Mouse (Mus musculus) stomach, postnatal 0 days (tissue): Measurements from ENCODE around the gene Smarcd3. TPM values are rescaled to one million over a fixed set of nuclear protein-coding genes. Genes with fewer than 3 reads are reported as not detected.

Experiments
- ATAC-seq: fragments of 200-750 bp; cut with Nextera tagmentation; 2 replicates; pipeline ENCODE4 v1.8.0; 2017; ENCODE audit not compliant: low FRiP score, low TSS enrichment
- DNase-seq: peaks from one replicate; pipeline ENCODE4 v3.0.0-alpha.2; 2016; ENCODE audit warnings: low spot score
- H3K27ac ChIP-seq: fragments of 300-500 bp; sonication (generic); replicated peaks from 2 replicates; pipeline ENCODE4 v1.5.1; 2014; ENCODE audit warnings: mild to moderate bottlenecking, control low read depth
- H3K27me3 ChIP-seq: fragments of 300-500 bp; sonication (generic); 2 replicates; pipeline ENCODE4 v1.6.1; 2014; ENCODE audit warnings: low read length; ENCODE audit not compliant: control insufficient read depth, insufficient read depth
- H3K36me3 ChIP-seq: fragments of 300-500 bp; sonication (generic); 2 replicates; pipeline ENCODE4 v1.6.1; 2014; ENCODE audit warnings: low read length, mixed read lengths; ENCODE audit not compliant: control insufficient read depth, insufficient read depth
- H3K4me1 ChIP-seq: fragments of 300-500 bp; sonication (generic); replicated peaks from 2 replicates; pipeline ENCODE4 v1.6.1; 2014; ENCODE audit warnings: antibody characterized with exemption; ENCODE audit not compliant: control insufficient read depth, insufficient read depth
- H3K4me2 ChIP-seq: fragments of 300-500 bp; sonication (generic); replicated peaks from 2 replicates; pipeline ENCODE4 v1.6.1; 2014; ENCODE audit warnings: low read depth, mild to moderate bottlenecking, control low read depth, moderate library complexity
- H3K4me3 ChIP-seq: fragments of 300-500 bp; sonication (generic); 2 replicates; pipeline ENCODE4 v1.5.1; 2014; ENCODE audit warnings: low read depth, low read length, control low read depth
- H3K9ac ChIP-seq: fragments of 300-500 bp; sonication (generic); 2 replicates; pipeline ENCODE4 v1.6.1; 2014; ENCODE audit warnings: mild to moderate bottlenecking, low read length, control low read depth, mixed read lengths
- H3K9me3 ChIP-seq: fragments of 300-500 bp; sonication (generic); 2 replicates; pipeline ENCODE4 v1.6.1; 2016; ENCODE audit warnings: low read length; ENCODE audit not compliant: control insufficient read depth
- CTCF ChIP-seq: IDR thresholded peaks from 2 replicates; pipeline ENCODE4 v1.5.1; 2016; ENCODE audit warnings: antibody characterized with exemption, low read depth, mild to moderate bottlenecking, moderate library complexity
- EP300 ChIP-seq: optimal IDR thresholded peaks from 2 replicates; pipeline ENCODE3; 2016; ENCODE audit warnings: antibody characterized with exemption
- WGBS: fragments of 180-500 bp; shearing (Covaris S2); extraction: QIAGEN DNeasy Blood & Tissue Kit; methylation state at CpG from one replicate; pipeline ENCODE4 v1.1.7; 2014; 5-methylcytosine and 5-hydroxymethylcytosine counted together
- polyA plus RNA-seq: library from polyadenylated mRNA; unstranded; fragments of >200 nt; fragmentation: Nextera tagmentation; extraction: Ambion mirVana; gene quantifications from 2 replicates; pipeline ENCODE4 v1.2.1, GENCODE M21; 2015

The Smarcd3 gene
- polyA plus RNA-seq, 1 experiment from 2014 or later: 13.3 TPM

DNA sequence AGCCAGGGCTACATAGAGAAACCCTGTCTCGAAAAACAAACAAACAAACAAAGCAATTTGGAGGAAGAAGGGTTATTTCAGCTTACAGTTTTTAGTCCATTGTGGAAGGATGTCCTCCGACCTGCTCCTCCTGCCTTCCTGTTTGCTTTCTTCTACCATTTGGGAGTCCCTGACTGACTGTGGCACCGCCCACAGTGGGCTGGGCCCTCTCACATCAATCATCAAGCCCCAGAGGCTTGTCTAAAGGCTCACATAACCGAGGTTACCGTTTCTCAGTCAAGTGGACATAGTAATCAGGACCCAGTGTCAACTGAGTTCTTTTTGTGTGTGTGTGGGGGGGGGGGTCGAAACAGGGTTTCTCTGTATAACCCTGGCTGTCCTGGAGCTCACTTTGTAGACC, 13.9 kb upstream of the Smarcd3 start:
- ATAC-seq (no peak), DNase-seq (no peak)
- no peaks in the 10 kb centered on the region for H3K36me3 ChIP-seq
- TF ChIP-seq CTCF: no peak
- no peak for TF ChIP-seq EP300
- H3K4me2 ChIP-seq: no peak overlapping the region
- no peak overlapping the region for H3K27ac ChIP-seq
- no peak overlapping the region for H3K4me3 ChIP-seq
- no peaks in the 10 kb centered on the region for H3K9me3 ChIP-seq
- H3K27me3 ChIP-seq: no peaks in the 10 kb centered on the region
- 46% methylated on average over 6 of the region's 6 CpGs for WGBS
- H3K9ac ChIP-seq: no peak overlapping the region
- H3K4me1 ChIP-seq: no peaks in the 10 kb centered on the region

DNA sequence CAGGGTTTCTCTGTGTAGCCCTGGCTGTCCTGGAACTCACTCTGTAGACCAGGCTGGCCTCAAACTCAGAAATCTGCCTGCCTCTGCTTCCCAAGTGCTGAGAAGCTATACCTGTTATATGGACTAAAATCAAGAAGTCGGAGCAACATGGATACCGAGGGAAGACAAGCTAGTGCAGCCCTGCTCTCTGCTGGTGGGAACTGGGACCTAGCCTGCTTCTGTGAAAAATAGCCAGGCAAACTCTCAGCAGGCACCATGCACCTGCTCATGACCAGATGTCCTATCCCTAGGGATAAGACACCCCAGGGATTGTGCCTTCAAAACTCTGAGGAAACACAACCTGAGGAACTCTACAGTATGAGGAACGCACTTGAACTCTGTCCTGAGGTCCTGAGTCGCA, 12.8 kb upstream of the Smarcd3 start:
- Histone ChIP-seq H3K27me3 (no peaks in the 10 kb centered on the region), H3K4me3 (no peak overlapping the region), H3K36me3 (no peaks in the 10 kb centered on the region), H3K4me1 (no peaks in the 10 kb centered on the region), H3K9me3 (no peaks in the 10 kb centered on the region), H3K27ac (no peak overlapping the region), H3K9ac (no peak overlapping the region), H3K4me2 (no peak overlapping the region)
- WGBS: 75% methylated on average over 4 of the region's 4 CpGs
- DNase-seq (no peak), ATAC-seq (no peak)
- TF ChIP-seq EP300 (no peak), CTCF (peak; percentile 53)

DNA sequence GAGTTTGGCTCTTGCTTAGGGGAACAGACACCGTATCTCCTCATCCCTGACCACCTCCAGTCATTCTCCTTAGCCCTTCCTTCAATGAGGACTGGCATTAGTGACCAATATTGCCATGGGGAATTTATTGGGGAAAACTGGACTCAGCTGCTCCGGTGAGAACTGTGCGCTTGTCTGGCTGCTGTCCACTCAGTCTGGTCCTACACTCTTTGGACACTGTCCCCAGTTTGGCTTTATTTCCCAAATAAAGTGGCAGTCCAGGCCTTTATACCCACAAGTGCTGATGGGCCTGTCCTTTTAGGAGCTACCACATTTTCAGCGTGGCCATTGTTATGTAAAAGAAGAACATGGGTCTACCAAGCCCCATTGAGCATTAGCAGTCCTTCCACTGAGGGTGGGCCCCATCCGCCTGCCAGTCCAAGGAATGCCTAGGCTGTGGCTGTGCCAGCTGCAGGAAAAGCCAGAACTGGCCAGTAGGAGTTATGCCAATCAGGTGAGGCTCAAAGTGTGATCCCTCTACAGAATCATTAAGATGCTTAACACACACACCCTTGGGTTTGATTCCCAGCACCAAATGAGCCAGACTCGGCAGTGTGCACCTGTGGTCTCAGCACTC, 11.4 kb upstream of the Smarcd3 start:
- Histone ChIP-seq H3K4me2 (no peak overlapping the region), H3K4me1 (no peaks in the 10 kb centered on the region), H3K9me3 (no peaks in the 10 kb centered on the region), H3K9ac (no peak overlapping the region), H3K27me3 (no peaks in the 10 kb centered on the region), H3K36me3 (no peaks in the 10 kb centered on the region), H3K27ac (no peak overlapping the region), H3K4me3 (no peak overlapping the region)
- no peak for TF ChIP-seq CTCF
- no peak for TF ChIP-seq EP300
- DNase-seq (no peak), ATAC-seq (no peak)
- 71% methylated on average over 6 of the region's 6 CpGs for WGBS

- Histone ChIP-seq H3K9ac (no peak overlapping the region), H3K4me3 (no peak overlapping the region), H3K4me2 (no peak overlapping the region), H3K9me3 (no peaks in the 10 kb centered on the region), H3K27me3 (no peaks in the 10 kb centered on the region), H3K27ac (no peak overlapping the region), H3K4me1 (no peaks in the 10 kb centered on the region), H3K36me3 (no peaks in the 10 kb centered on the region)
- 16% methylated on average over 1 of the region's 1 CpGs for WGBS
- no peak for DNase-seq
- TF ChIP-seq EP300 (no peak), CTCF (no peak)
- no peak for ATAC-seq
These were observed 10.9 kb upstream of the Smarcd3 start for GRCm38 (mm10) chr5:24635093-24635492.

- Histone ChIP-seq H3K4me2 (no peak overlapping the region), H3K36me3 (no peaks in the 10 kb centered on the region), H3K4me3 (no peak overlapping the region), H3K9ac (no peak overlapping the region), H3K9me3 (no peaks in the 10 kb centered on the region), H3K27ac (no peak overlapping the region), H3K27me3 (no peaks in the 10 kb centered on the region), H3K4me1 (no peaks in the 10 kb centered on the region)
- DNase-seq (no peak), ATAC-seq (no peak)
- TF ChIP-seq EP300 (no peak), CTCF (no peak)
- WGBS: 39% methylated on average over 3 of the region's 3 CpGs
These were observed 5.5 kb upstream of the Smarcd3 start for GRCm38 (mm10) chr5:24629712-24630111.

GRCm38 (mm10) chr5:24624822-24625120, 560 bp upstream of the Smarcd3 start:
- DNase-seq: no peak
- Histone ChIP-seq H3K4me3 (no peak overlapping the region), H3K4me2 (no peak overlapping the region), H3K36me3 (no peaks in the 10 kb centered on the region), H3K9me3 (no peaks in the 10 kb centered on the region), H3K27me3 (no peaks in the 10 kb centered on the region), H3K27ac (no peak overlapping the region), H3K9ac (no peak overlapping the region), H3K4me1 (no peaks in the 10 kb centered on the region)
- 46% methylated on average over 4 of the region's 4 CpGs for WGBS
- TF ChIP-seq CTCF (no peak), EP300 (no peak)
- no peak for ATAC-seq
